Mouse (Mus musculus): Measurements from ENCODE around the gene Suv39h1.
"Not testable (repeated sequence)": the region's sequence is repeated elsewhere in the genome, so short reads cannot be mapped to it uniquely, and the experiment has no call there.

Gene Suv39h1

DNA sequence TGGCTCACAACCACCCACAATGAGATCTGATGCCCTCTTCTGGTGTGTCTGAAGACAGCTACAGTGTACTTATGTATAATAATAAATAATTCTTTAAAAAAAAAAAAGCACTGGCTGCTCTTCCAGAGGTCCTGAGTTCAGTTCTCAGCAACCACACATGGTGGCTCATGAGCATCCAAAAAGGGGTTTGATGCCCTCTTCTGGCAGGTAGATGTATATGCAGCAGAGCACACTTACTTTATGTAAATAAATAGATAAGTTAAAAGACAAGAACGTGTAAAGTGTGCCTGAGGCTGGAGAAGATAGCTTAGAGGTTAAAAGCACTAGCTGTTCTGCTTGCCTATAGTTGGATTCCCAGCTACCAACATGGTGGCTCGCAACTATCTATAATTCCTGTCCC is 49.8 kb downstream of the Suv39h1 start:
- no peak for DNase-seq

DNA sequence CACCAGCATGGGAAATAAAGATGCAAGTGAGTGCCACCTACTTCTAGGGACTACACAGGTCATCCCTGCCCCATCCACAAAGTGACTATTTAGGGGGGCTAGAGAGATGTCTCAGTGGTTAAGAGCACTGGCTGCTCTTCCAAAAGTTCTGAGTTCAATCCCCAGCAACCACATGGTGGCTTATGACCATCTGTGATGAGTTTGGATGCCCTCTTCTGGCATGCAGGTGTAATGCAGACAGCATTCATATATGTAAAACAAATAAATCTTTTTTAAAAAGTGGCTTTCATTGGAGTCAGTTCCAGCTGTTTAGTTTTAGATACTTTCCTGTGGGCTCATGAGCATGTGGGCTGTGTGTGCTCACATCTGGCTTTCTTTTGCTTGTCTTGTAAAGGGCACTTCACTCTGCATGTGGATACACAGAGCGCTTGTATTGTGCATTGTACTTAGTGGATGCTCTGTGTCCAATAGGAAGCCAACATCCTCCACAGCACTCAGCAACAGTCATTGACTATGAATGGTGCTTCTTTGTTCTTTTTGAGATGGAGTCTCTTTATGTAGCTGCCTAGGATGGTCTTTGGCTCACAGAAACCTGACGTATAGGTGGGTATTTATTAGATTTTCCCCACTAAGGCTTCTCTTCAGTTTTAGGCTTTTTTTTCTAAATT is 54.3 kb downstream of the Suv39h1 start:
- no peak for DNase-seq

DNA sequence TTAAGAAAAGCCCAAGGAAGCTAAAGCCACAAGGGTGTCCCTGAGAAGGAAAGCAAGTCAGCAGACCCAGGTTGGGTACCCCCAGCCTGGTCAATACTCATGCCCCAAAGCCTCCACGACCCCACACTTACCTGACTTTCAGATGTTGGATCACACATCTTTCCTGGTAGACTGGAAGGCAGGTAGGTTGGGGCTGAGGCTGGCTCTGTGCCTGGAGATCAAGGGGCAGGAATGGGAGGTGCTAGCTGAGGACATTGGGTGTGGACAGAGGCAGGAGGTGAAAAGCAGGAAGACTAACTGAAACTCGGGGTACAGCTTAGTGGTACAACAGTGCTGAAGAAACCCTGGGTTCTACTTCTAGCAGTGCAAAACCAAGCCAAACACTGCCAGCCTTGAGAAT is 56.3 kb downstream of the Suv39h1 start, which contains the start of gene Glod5:
Gene Glod5, minus strand, starts transcription at position 207 of the 400 bp plus-strand sequence.
- DNase-seq = no peak

DNA sequence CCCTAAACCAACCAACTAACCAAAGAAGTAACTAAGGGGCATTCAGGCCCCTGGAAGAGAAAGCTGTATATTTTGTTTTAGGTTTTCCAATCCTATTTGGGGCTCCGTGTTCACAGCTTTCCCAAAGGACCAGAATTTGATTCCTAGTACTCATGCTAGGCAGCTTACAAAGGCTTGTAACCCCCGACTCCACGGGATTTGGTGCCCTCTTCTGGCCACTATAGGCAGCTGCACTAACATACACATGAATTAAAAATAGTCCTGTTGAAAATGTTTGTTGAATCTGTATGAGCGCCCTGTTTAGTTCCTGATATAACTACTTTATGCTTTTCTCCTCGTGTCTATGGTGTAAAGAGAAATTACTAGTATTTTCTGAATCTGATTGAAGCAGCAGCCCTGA is 57.4 kb downstream of the Suv39h1 start:
- peak; percentile 21 for DNase-seq

DNA sequence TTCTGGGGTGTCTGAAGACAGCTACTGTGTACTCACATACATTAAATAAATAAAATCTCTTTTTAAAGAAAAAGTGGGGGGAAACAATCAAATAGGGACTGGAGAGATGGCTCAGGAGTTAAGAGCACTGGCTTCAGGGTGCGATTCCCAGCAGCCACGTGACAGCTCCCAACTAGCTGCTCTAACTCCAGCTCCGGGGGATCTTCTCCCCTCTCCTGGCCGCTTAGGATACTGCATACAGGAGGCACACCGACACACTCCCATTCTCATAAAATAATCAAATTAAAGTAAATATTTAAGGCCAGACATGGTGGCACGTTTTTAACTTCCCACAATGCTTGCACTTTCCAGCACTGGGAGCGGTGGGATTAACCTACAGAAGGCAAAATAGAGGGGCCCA is 58.9 kb downstream of the Suv39h1 start:
- not testable (repeated sequence) for DNase-seq

DNA sequence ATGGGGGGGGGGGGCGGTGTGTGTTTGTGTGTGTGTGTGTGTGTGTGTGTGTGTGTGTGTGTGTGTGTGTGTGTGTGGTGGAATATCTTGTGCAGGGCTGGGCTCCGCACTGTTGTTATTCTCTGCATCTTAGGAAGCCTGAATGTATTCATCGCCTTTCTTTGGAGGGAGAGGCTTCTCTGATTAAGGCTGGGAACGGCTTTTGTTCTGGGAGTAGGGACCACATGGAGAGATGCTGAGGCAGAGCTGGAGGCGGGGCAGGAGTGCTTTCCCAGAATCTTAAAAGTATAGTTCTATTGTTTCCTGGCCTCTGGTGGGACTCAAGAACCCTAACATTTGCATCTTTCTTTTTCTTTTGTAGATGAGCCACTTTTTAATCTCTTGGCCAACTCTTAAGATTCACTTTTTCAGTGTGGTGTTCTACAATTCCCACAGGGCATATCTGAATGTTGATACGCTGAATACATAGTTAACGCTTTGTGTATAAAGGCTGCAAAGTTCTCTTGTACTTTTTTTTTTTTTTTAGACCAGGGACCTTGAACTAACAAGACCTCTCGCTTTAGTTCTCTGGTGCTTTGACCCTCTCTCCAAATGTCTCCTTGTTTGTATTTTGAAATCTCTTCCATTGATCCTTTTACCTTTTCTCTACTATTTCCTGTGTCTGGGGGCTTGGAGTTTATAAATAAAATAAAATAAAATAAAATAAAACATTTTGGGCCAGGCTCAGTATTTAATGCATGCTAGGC is 60.8 kb downstream of the Suv39h1 start:
- DNase-seq = no peak

DNA sequence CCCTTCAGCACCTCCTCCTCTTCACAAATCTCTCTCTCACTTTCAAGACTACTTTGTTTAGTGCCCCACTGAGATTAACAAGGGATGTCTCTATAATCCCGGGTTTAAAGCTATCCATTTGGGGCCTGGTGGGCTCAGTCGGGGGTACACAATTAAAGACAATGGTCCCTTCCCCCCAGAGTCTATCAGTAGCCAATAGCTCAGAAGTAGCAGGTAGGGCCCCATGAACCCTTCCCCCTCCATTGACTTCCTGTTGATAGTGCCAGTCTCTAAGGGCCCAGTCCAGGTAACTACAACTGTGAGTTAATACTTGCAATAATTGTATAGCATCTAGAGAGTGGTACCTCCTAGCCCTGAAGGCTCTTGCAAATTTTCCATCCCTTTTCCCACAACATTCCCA is 61.4 kb downstream of the Suv39h1 start:
- no peak for DNase-seq
